Mouse (Mus musculus) erythroblast, adult 5-6 weeks (primary cell): ENCODE measurements around the gene Klc2. TPM values are rescaled to one million over a fixed set of nuclear protein-coding genes. Genes with fewer than 3 reads are reported as not detected.

ENCODE experiments used
- ATAC-seq: replicated peaks from 2 replicates; pipeline ENCODE4 v1.8.0; 2016; ENCODE audit warnings: moderate number of reproducible peaks, mild to moderate bottlenecking, moderate TSS enrichment, inconsistent platforms; ENCODE audit not compliant: poor library complexity, low FRiP score, severe bottlenecking
- total RNA-seq, 2 experiments: library from RNA; stranded (forward) in 1 of 2; stranded (reverse) in 1 of 2; fragments of 150-400 nt in 1 of 2; fragments of 200-764, 138-1000 nt in 1 of 2; gene quantifications; 2 replicates each; pipeline versions ENCODE4 v1.2.3 to v1.2.4; 2015 to 2017; ENCODE audit warnings: low replicate concordance in 2 of 2

Gene Klc2
- total RNA-seq, 2 experiments from 2014 or later = 1.4 TPM; not detected in 1

GRCm38 (mm10) chr19:5058801-5059771 lies 59.3 kb downstream of the Klc2 start:
- no peak for ATAC-seq

GRCm38 (mm10) chr19:5057876-5058775 lies 60.2 kb downstream of the Klc2 start:
- ATAC-seq = no peak

Other genes with a start within 250 kb of the Klc2 start
- gene Actn3, start 240.7 kb downstream of the Klc2 start, total RNA-seq (2015; ENCODE audit: low replicate concordance) = not detected in 2 replicates
- 0.56 TPM in 1 of 2 replicates, not detected in the other for gene Actn3, start 240.7 kb downstream of the Klc2 start, total RNA-seq (2017; ENCODE audit: low replicate concordance)
- 4.0 and 12.1 TPM in 2 replicates for gene Zdhhc24, start 239.9 kb downstream of the Klc2 start, total RNA-seq (2015; ENCODE audit: low replicate concordance)
- gene Zdhhc24, start 239.9 kb downstream of the Klc2 start, total RNA-seq (2017; ENCODE audit: low replicate concordance) = 9.6 and 10.5 TPM in 2 replicates
- 0.84 and 1.5 TPM in 2 replicates for gene Bbs1, start 211.9 kb downstream of the Klc2 start, total RNA-seq (2015; ENCODE audit: low replicate concordance)
- gene Bbs1, start 211.9 kb downstream of the Klc2 start, total RNA-seq (2017; ENCODE audit: low replicate concordance) = 0.42 and 1.2 TPM in 2 replicates
- 4.6 and 7.5 TPM in 2 replicates for gene Dpp3, start 190.3 kb downstream of the Klc2 start, total RNA-seq (2015; ENCODE audit: low replicate concordance)
- gene Dpp3, start 190.3 kb downstream of the Klc2 start, total RNA-seq (2017; ENCODE audit: low replicate concordance) = 6.0 and 7.3 TPM in 2 replicates
- not detected in 2 replicates for gene Peli3, start 175.4 kb downstream of the Klc2 start, total RNA-seq (2015; ENCODE audit: low replicate concordance)
- gene Peli3, start 175.4 kb downstream of the Klc2 start, total RNA-seq (2017; ENCODE audit: low replicate concordance) = not detected in 2 replicates
- 3.7 and 4.4 TPM in 2 replicates for gene Mrpl11, start 156.4 kb downstream of the Klc2 start, total RNA-seq (2015; ENCODE audit: low replicate concordance)
- 1.8 and 7.8 TPM in 2 replicates for gene Mrpl11, start 156.4 kb downstream of the Klc2 start, total RNA-seq (2017; ENCODE audit: low replicate concordance)
- not detected in 2 replicates for gene Npas4, start 128.2 kb downstream of the Klc2 start, total RNA-seq (2015; ENCODE audit: low replicate concordance)
- not detected in 2 replicates for gene Npas4, start 128.2 kb downstream of the Klc2 start, total RNA-seq (2017; ENCODE audit: low replicate concordance)
- not detected in 2 replicates for gene Slc29a2, start 94.7 kb downstream of the Klc2 start, total RNA-seq (2015; ENCODE audit: low replicate concordance)
- gene Slc29a2, start 94.7 kb downstream of the Klc2 start, total RNA-seq (2017; ENCODE audit: low replicate concordance) = not detected in 2 replicates
- 0.84 and 1.2 TPM in 2 replicates for gene B4gat1, start 79.7 kb downstream of the Klc2 start, total RNA-seq (2015; ENCODE audit: low replicate concordance)
- not detected in 2 replicates for gene B4gat1, start 79.7 kb downstream of the Klc2 start, total RNA-seq (2017; ENCODE audit: low replicate concordance)
- gene AC124502.3, start 79.7 kb downstream of the Klc2 start, total RNA-seq (2015; ENCODE audit: low replicate concordance) = 0.38 TPM in 1 of 2 replicates, not detected in the other
- 1.7 TPM in 1 of 2 replicates, not detected in the other for gene AC124502.3, start 79.7 kb downstream of the Klc2 start, total RNA-seq (2017; ENCODE audit: low replicate concordance)
- 0.96 and 10.4 TPM in 2 replicates for gene Brms1, start 77.2 kb downstream of the Klc2 start, total RNA-seq (2015; ENCODE audit: low replicate concordance)
- gene Brms1, start 77.2 kb downstream of the Klc2 start, total RNA-seq (2017; ENCODE audit: low replicate concordance) = 12.7 and 17.6 TPM in 2 replicates
- gene Rin1, start 68.1 kb downstream of the Klc2 start, total RNA-seq (2015; ENCODE audit: low replicate concordance) = not detected in 2 replicates
- gene Rin1, start 68.1 kb downstream of the Klc2 start, total RNA-seq (2017; ENCODE audit: low replicate concordance) = 0.09 TPM in 1 of 2 replicates, not detected in the other
- 0.84 TPM in 1 of 2 replicates, not detected in the other for gene Cd248, start 50.5 kb downstream of the Klc2 start, total RNA-seq (2015; ENCODE audit: low replicate concordance)
- gene Cd248, start 50.5 kb downstream of the Klc2 start, total RNA-seq (2017; ENCODE audit: low replicate concordance) = 0.09 and 0.42 TPM in 2 replicates
- gene Tmem151a, start 33.0 kb downstream of the Klc2 start, total RNA-seq (2015; ENCODE audit: low replicate concordance) = not detected in 2 replicates
- not detected in 2 replicates for gene Tmem151a, start 33.0 kb downstream of the Klc2 start, total RNA-seq (2017; ENCODE audit: low replicate concordance)
- 6.3 and 7.1 TPM in 2 replicates for gene Yif1a, start 30.0 kb downstream of the Klc2 start, total RNA-seq (2015; ENCODE audit: low replicate concordance)
- gene Yif1a, start 30.0 kb downstream of the Klc2 start, total RNA-seq (2017; ENCODE audit: low replicate concordance) = 1.9 and 2.5 TPM in 2 replicates
- gene Cnih2, start 20.0 kb downstream of the Klc2 start, total RNA-seq (2015; ENCODE audit: low replicate concordance) = not detected in 2 replicates
- not detected in 2 replicates for gene Cnih2, start 20.0 kb downstream of the Klc2 start, total RNA-seq (2017; ENCODE audit: low replicate concordance)
- gene Rab1b, start 11.5 kb downstream of the Klc2 start, total RNA-seq (2015; ENCODE audit: low replicate concordance) = 14.4 and 23.6 TPM in 2 replicates
- 19.4 and 22.9 TPM in 2 replicates for gene Rab1b, start 11.5 kb downstream of the Klc2 start, total RNA-seq (2017; ENCODE audit: low replicate concordance)
- 7.7 and 8.1 TPM in 2 replicates for gene Pacs1, start 154.6 kb upstream of the Klc2 start, total RNA-seq (2015; ENCODE audit: low replicate concordance)
- 5.3 and 7.0 TPM in 2 replicates for gene Pacs1, start 154.6 kb upstream of the Klc2 start, total RNA-seq (2017; ENCODE audit: low replicate concordance)
- 38.5 and 55.0 TPM in 2 replicates for gene Sf3b2, start 176.9 kb upstream of the Klc2 start, total RNA-seq (2015; ENCODE audit: low replicate concordance)
- 59.6 and 76.3 TPM in 2 replicates for gene Sf3b2, start 176.9 kb upstream of the Klc2 start, total RNA-seq (2017; ENCODE audit: low replicate concordance)
- gene Gal3st3, start 179.8 kb upstream of the Klc2 start, total RNA-seq (2015; ENCODE audit: low replicate concordance) = not detected in 2 replicates
- not detected in 2 replicates for gene Gal3st3, start 179.8 kb upstream of the Klc2 start, total RNA-seq (2017; ENCODE audit: low replicate concordance)
- gene Catsper1, start 217.2 kb upstream of the Klc2 start, total RNA-seq (2015; ENCODE audit: low replicate concordance) = not detected in 2 replicates
- gene Catsper1, start 217.2 kb upstream of the Klc2 start, total RNA-seq (2017; ENCODE audit: low replicate concordance) = not detected in 2 replicates
- not detected in 2 replicates for gene Cst6, start 231.0 kb upstream of the Klc2 start, total RNA-seq (2015; ENCODE audit: low replicate concordance)
- not detected in 2 replicates for gene Cst6, start 231.0 kb upstream of the Klc2 start, total RNA-seq (2017; ENCODE audit: low replicate concordance)
- gene Eif1ad, start 248.2 kb upstream of the Klc2 start, total RNA-seq (2015; ENCODE audit: low replicate concordance) = 7.3 and 12.3 TPM in 2 replicates
- 14.7 and 18.7 TPM in 2 replicates for gene Eif1ad, start 248.2 kb upstream of the Klc2 start, total RNA-seq (2017; ENCODE audit: low replicate concordance)
- 77.5 and 144 TPM in 2 replicates for gene Banf1, start 248.6 kb upstream of the Klc2 start, total RNA-seq (2015; ENCODE audit: low replicate concordance)
- gene Banf1, start 248.6 kb upstream of the Klc2 start, total RNA-seq (2017; ENCODE audit: low replicate concordance) = 5.9 and 14.1 TPM in 2 replicates